Mouse (Mus musculus) cerebellum, adult 11 months (tissue): Measurements from ENCODE around the gene Ppm1j.
"Not testable (repeated sequence)": the region's sequence is repeated elsewhere in the genome, so short reads cannot be mapped to it uniquely, and the experiment has no call there.

Source experiments
- DNase-seq: peaks from one replicate; pipeline ENCODE4 v3.0.0; 2022

Ppm1j gene

DNA sequence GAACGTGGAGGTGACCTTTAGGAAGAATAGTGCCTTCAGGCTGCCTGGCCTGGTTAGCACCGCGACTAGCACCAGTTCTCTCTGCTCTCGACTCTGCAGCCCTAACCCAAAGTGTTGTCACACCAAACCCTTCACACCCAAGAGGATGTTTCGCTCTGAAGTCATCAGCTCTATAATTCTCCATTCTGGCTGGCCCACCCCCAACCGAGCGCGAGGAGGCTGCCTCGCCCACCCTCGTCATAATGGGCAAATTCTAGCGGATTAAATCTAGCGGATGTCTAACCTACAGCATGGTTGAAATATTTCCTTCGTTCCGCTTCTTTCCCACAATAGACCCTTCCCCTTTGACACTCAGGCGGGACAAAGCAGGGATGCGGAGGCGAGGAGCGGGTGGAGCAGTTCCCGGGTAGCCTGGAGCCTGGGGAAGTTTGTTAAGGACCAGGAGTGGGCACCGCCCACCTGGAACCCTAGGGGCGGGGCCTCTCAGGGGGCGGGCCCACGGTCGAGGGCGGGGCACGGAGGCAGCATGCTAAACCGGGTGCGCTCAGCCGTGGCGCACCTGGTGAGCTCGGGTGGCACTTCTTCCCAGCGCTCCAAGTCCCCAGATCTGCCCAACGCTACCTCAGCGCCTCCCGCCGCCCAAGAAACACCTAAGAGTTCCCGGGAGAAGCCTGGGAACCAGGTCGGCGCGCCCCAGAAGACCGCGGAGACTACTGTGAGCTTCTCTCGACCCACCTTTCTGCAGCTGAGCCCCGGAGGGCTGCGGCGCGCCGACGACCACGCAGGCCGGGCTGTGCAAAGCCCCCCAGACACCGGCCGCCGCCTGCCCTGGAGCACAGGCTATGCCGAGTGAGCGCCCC lies at the start of gene Ppm1j:
Ppm1j (plus strand) TSS at position 496 of the 860 bp plus-strand sequence.
- no peak for DNase-seq

DNA sequence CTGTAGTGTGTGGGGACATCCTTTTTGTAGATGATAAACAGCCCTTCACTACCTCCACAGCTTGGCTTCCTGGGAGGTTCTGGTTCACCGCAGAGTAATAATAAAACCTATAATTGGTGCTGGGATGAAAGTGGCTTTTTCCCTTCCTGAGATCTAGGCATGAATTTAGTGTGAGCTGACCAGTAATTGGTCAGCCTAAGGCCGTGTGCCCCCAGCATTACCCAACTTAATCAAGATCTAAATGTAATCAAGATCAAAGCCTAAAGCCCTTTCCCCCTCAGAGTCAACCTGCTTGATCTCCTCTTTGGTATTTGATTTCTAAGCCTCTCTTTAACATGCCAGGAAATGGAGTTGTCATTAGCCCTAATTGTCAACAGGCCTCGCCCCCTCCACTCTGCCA lies 47.9 kb upstream of the Ppm1j start:
- no peak for DNase-seq

DNA sequence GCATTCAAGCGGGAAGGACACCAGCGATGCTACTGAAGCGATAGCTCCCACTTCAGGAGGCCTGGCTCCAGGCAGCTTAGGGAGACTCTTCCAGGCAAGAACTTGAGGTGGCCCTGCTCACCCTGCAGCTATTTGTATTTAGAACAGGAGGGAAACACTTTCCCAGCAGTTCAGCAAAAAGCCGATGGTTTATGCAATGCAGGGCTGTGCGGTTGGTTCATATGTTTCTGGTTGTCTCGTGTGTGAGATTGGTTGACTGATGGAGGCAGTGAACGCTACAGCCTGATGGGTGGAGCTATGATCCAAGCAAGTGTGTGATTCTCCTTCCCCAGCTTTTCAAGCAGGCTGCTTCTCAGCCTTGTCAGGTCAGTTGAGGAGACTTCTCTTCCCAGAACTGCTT lies 46.2 kb upstream of the Ppm1j start:
- DNase-seq = no peak

DNA sequence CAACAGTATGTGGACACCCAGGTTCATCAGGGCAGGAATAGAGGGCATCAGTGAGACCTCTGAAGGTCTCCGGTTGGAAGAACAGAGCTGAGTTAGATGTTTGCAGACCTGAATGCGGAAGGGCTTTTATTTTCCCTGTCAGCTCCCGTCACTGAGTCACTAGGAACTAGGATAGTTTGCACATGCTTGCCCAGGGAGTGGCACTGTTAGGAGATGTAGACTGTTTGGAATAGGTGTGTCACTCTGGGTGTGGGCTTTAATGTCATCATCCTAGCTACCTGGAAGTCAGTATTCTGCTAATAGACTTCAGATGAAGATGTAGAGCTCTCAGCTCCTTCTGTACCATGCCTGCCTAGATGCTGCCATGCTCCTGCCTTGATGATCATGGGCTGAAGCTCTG lies 38.9 kb upstream of the Ppm1j start:
- DNase-seq = no peak

DNA sequence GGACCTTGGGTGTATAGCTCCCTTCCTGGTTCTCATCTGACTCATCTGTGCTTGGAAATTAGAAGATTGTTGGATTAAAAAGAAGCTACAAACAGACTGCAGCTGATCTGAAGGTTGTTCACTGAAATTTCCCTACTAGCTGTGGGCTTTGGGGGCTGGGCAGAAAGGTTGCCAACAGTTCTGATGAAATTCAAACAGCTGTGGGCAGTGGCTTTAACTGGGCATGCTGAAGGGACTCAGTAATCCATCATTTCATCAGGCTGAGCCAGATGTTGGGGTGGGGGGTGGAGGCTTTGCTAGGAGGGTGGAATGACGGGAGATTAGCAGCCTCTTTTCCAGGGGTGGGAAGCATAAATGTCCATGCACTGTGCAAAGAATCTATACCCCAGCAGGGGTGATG lies 37.7 kb upstream of the Ppm1j start:
- no peak for DNase-seq

DNA sequence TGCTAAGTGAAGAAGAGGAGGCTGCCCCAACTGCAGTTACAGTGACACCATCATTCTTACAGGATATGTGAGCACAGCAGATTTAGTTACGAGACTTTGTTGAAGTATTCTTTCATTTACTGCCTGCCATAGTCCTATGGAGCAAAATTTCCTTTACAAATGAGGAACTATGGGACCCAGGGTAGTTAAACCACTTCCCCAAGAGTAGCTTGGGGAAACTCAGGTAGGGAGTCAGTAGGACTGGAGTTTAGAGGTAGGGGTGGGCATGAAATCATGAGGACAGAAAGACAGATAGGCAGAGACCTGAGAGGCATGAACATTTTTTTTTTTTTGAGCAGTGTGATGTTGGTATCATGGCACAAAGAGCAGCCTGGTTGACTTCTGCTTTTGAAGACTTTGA lies 37.0 kb upstream of the Ppm1j start:
- DNase-seq = no peak

DNA sequence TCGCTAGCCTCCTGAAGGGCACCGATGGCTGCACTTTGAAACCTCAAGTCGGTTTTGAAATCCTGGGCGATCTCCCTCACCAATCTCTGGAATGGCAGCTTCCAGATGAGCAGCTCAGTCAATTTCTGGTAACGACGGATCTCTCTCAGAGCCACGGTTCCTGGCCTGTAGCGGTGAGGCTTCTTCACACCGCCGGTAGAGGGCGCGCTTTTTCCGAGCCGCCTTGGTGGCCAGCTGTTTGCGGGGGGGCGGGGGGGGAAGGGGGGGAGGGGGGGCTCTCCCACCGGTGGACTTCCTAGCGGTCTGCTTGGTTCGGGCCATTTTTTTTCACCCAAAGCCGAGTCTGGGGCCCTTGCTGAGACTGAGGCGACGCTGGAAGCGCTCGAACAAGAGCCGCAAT lies 28.0 kb upstream of the Ppm1j start:
- DNase-seq = not testable (repeated sequence)

DNA sequence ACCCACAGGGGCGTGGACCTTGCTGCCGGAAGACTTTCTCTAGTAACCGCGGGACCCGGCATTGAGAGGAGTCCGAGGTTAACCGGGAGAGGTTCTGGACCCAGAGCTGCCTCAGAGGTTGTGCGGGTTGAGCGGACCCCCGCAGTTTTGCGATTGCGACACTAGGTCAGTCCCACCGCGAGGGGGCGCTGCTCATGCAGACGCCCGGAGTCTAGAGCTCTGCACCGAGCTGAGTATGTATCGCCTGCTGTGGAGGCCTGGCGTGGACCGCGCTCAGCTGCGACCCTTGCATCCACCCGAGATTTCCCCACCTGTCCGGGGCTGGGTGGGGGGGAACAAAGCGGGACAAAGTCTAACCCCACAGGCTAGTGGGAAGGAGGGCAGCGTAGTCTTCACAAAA lies 22.4 kb upstream of the Ppm1j start:
- peak; percentile 36 for DNase-seq

DNA sequence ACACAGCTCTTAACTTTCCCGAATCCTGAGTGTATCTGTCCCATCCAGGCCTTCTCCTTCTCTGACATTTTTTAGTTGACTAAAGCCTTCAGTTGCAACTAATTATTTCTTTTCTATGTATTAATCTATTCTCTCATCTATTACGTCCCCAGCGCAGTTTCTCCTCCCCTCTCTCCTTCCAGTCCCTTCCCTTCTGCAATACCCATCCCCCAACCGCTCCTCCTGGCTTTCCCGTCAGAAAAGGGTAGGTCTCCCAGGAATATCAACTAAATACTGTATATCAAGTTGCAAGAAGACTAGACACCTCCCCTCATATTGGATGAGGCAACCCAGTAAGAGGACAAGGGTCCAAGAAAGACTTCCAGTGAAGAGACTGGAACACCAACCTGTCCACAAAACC lies 22.0 kb upstream of the Ppm1j start:
- no peak for DNase-seq

DNA sequence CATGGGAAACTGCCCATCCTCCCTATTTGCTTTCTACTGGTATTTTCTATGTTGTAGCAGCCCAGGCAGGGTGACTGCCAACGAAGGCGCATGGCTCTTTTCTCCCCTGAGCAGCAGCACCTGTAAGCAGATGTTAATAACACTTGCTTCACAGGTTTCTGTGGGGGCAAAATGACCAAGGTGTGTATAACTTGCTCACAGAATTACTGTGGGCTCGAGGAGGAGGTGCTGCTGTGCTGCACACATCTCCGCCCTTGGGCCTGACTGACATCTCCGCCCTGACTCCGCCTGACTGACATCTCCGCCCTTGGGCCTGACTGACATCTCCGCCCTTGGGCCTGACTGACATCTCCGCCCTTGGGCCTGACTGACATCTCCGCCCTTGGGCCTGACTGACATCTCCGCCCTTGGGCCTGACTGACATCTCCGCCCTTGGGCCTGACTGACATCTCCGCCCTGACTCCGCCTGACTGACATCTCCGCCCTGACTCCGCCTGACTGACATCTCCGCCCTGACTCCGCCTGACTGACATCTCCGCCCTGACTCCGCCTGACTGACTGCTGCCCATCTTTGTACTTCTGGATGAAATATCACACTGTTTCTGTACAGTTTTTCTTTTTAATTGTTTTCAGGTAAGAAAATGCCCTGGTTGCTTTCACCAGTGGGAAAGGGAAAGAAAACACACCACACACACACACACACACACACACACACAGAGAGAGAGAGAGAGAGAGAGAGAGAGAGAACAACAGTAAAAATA lies 18.6 kb upstream of the Ppm1j start:
- DNase-seq = not testable (repeated sequence)

DNA sequence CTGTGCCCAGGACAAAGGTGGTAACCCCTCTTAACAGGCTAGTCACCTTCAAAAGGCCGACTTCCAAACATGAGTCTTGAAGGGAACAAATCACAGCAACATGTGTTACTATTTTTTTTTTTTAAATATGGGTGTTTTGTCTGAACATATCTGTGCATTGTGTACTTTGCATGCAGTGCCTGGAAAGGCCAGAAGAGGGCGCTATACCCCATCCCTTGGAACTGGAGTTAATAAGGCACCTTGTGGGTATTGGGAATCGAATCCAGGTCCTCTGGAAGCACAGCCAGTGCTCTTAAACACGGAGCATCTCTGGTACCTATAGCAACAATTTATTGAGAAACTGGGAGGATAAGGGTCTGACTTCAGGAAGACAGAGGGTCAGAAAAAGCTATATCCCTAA lies 15.8 kb upstream of the Ppm1j start:
- no peak for DNase-seq

DNA sequence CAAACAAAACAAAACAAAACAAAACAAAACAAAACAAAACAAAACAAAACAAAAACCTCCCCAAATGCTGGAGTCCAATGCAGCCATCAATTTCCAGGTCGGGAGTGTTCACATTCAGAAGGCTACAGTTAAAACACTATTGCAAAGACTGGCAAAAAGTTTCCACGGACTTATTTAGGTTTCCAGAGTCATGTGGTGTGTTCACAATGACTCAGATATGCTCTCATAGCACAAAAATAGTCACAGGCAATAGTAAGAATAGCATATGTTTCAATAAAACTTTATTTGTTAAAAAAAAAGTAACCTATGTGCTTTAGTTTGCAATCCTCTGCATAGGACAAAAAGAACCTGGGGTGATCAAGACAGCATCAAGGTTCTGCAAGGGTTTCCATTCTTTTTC lies 13.7 kb upstream of the Ppm1j start:
- no peak for DNase-seq

DNA sequence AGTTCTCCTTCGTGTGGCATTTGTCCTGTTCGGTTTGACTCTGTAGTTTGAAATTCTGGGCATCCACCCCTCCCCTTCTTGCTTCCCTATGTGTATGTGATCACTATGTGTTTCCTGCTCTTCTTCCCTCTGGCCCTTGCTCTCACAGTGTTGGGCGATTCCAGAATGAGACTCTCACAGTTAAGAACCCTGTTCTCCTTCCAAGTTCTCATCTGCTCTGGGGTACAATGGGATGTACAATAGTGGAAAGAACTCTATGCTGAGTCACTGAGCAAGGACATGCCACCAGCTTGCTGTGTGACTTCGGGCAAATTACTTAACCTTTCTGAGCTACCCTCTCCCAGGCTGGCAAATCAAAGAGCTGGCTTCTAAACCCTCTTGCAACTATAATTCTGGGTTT lies 13.1 kb upstream of the Ppm1j start:
- DNase-seq = no peak

DNA sequence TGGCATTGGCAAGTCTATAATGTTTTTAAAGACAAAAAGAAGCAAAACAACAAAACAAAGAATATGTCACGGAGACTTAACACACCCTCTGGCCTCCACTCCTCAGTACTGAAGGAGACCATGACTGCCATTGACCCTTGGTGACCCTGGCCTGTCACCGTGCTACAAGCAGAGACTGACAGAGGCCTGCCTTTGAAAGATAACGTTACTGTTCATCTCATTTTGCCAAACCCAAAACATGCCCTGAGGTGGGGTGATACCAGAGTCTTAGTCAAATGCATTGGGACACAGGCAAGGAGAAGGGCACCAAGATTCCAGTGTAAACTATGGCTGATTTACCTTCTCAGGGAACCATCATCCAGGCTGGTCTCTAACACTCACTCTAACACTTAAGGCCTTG lies 11.7 kb upstream of the Ppm1j start:
- no peak for DNase-seq

DNA sequence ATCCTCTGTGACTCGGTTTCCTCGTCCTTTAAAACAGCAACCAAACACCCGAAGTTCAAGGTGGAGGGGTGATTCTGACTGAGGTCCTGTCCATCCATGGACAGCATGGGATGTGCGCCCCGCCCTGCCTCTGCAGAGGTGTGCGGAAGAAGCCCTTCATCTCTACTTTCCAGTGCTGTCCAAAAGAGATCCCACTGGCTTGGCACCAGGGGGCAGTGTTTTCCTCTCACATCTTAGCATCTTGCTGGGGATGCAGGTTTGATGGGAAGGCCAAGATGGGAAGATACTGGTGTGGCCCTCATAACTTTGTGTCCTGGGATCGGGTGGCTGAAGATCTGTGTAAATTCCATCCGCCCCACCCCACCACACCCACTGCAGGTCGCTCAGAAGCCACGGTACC lies 10.8 kb upstream of the Ppm1j start:
- no peak for DNase-seq

DNA sequence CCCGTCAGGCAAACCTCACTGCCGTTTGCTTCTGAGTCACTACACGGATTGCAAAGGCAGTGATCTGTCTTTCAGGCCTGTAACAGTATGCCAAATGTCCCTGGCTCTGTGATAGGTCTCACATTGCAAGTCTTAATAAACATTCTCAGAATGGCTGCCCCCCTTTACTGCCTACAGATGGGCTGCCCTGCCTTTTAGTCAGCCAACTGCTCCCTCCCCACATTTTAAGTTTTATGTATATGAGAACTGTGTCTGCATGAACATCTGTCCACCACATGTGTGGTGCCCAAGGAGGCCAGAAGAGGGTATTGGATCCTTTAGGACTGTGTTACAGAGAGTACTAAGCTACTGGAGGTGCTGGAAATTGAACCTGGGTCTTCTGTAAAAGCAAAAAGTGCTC lies 9.9 kb upstream of the Ppm1j start:
- DNase-seq = no peak

DNA sequence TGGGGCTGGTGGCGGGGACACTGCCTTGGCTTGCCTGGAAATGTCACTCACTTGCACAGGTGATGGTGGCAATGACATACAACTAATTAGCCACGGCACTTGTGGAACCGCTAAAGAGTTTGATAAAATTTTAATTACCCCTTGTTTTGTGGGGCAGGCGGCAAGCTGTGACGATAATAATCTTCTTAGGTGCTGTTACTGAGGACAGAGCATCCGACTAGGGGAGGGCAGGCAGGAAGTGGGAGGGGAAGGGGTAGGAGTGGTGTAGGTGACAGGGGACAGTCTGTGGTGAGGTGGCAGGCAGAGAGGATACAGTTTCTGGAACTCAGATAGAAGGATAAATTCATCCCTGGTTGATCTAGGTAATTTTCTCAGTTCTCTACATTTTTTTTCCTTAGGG lies 9.4 kb upstream of the Ppm1j start:
- DNase-seq = no peak

DNA sequence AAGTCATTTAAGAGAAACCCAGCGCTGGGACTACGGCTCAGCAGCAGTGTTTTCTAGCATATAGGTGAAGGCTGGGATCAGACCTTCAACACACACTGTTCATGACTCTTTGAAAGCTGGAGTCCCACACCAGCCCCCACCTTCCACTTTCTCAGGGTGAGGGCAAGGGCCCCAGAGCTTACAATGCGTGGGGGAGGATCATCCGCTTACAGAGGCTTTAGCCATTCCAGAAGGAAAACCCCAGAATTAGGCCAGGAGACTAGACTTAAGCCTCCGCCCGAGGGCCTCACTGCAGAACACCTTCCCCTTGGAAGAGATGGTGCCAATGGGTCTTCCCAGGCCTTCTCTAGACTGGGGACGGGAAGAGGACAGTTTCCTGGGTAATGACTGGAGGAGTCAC lies 7.6 kb upstream of the Ppm1j start:
- DNase-seq = no peak

DNA sequence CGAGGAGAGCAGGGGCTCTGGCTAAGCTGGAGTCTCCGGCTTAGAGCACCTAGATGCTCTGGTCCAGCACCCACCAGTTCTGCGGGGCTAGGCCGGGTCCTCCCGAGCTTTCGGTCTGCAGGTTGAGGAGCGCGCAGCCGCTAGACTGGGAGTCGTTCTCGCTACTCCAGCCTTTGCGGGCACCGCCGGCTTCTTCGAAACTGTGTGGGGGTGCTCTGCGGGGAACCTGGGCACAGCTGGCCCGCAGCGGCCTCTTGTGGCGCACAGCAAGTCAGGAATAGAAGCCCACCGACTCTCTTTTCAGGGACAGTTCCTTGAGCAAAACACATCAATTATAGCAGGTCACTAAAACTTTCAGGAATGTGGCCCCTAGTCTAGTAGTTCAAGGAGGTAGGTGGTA lies 3.5 kb upstream of the Ppm1j start:
- no peak for DNase-seq

DNA sequence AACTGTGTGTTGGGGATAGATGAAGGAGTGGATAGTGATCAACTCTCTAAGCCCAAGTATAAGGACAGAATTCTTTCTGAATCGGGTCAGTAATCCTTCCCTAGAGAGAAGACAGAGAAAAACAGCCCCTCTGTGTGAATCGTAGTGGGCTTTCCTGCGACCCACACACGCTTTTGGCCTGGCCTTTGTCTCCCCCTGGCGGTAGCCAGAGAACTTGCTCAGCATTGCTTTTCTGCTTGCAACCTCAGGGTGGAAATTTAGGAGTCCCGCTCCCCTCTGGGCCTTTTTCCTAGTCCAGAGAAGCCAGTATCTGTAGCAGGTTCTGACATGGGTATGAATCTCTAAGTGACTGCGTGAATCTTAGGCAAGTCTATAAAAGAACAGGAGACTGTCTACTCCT lies 907 bp upstream of the Ppm1j start:
- DNase-seq = no peak

DNA sequence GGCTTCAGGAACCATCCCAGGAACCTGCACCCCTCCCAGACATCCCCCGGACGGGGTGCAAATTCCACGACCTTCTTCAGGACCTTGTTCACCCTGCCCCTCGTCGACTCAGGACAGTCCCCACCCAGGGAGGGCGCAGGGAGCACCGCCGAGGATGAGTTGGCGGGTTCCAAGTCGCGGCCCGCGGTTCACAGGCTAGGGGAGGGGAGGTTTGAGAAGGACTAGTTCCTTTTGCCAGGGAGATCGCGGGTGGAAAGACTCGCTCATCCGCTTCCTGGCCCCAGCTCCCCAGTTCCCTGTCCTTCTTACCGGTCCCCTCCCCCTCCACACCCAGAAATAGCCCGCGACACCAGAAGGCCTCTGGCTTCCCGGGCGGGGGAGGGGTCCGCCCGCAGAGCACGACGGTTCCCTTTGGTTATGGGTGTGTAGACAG lies 631 bp downstream of the Ppm1j start, which contains the start of gene Fam19a3:
Fam19a3 (minus strand) TSS at position 370 of the 433 bp plus-strand sequence.
- no peak for DNase-seq

DNA sequence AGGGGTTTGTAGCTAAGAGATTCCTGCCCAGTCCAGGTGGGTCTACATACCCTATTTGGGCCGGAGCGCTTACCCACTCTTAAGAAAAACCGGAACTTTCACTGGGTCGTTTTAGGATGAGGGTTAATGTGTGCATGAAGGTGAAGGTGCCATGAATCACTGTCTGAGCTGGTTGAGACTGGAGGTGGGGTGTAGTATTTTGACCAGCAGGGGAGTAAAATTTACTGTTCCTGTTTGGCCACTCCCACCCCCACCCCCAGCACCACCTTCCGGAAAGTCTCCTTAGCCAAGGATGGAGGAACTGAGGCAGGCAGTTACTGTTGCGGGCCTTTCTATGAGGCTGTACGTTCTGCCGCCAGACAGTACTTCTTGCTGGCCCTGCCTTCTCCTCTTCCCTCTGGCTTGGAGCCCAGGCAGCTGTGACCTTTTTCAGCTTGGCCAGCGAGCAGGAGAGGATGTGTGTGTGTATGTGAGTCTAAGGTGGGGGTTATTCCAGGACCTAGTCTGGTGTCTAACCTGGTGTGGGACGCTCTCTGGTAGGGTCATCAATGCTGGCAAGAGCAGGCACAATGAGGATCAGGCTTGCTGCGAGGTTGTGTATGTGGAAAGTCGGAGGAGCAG lies 1.3 kb downstream of the Ppm1j start:
- no peak for DNase-seq

DNA sequence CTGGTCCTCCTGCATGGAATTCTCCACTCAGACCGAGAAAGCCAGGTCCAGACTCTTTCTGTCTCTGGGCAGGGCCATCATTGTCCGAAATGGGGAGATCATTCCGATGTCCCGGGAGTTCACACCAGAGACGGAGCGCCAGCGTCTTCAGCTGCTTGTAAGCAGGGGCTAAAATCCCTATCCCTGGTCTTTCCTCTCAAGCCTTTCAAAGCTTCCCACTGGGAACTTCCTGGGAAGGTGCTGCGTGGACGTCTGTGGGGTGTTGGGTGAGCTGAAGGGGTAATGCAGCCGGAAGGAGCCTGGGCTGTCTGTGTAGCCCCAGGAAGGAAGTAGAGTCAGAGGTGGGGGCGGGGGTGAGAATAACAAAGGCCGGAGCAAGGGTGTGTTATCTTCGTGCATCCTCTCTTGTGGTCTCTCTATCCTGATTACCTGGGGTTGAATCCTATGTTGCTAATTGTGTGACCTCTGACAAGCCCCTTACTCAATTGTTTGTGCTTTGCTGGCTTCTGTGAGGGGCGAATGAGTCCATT lies 3.2 kb downstream of the Ppm1j start:
- no peak for DNase-seq

DNA sequence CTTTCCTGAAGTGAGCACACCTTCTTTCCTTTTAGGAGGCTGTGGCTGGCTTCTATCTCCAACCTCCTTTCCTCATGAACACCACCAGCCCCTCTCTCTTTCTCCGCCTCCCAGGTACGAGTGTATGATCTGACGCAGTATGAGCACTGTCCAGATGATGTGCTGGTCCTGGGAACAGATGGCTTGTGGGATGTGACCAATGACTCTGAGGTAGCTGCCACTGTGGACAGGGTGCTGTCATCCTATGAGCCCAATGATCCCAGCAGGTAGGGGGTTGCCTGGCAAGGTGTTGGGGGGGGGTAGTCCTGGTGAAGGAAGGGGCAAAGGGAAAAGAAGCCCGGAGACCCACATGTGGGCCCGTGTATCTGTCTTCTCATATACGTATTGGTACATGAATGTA lies 4.4 kb downstream of the Ppm1j start:
- no peak for DNase-seq
